Mouse (Mus musculus) skeletal muscle tissue, adult 2 months (tissue): ENCODE data around the gene Iqcj.
"Not testable (repeated sequence)": the region's sequence is repeated elsewhere in the genome, so short reads cannot be mapped to it uniquely, and the experiment has no call there.

Source experiments
- DNase-seq: peaks from one replicate; pipeline ENCODE4 v3.0.0-alpha.2; 2012; ENCODE audit warnings: low read depth, low spot score

Iqcj gene

GRCm38 (mm10) chr3:68071395-68072386, 179.7 kb downstream of the Iqcj start:
- DNase-seq: no peak

- no peak for DNase-seq
Measured at GRCm38 (mm10) chr3:68077406-68077805, 185.4 kb downstream of the Iqcj start.

GRCm38 (mm10) chr3:68085024-68085423, 193.0 kb downstream of the Iqcj start:
- no peak for DNase-seq

GRCm38 (mm10) chr3:68092108-68092507, 200.1 kb downstream of the Iqcj start:
- DNase-seq: no peak

GRCm38 (mm10) chr3:68096724-68097431, 204.9 kb downstream of the Iqcj start:
- DNase-seq: no peak

- not testable (repeated sequence) for DNase-seq
Measured at GRCm38 (mm10) chr3:68099561-68099960, 207.5 kb downstream of the Iqcj start.

- no peak for DNase-seq
Measured at GRCm38 (mm10) chr3:68101343-68101742, 209.3 kb downstream of the Iqcj start.

- DNase-seq: no peak
Measured at GRCm38 (mm10) chr3:68105081-68105685, 213.2 kb downstream of the Iqcj start.
